ENCODE assay signal across 12 mouse cellular contexts in genomic region chr8:90441058-90441851, GRCm38 (mm10).
A peak's percentile ranks its signal among the peaks of the same experiment; 100 is the strongest.
DNase-seq lines count a peak whose midpoint lies in the region; ATAC-seq and TF ChIP-seq lines count a peak whose summit lies in the region.
"Had no signal": no experiment of that assay in that cellular context is flagged by ENCODE, and none has a peak within 500 bp of the region (broad histone marks: within the 10 kb centered on the region; RNA-seq: fewer than 3 reads in every experiment).

No protein-coding gene starts in this region.

- peak overlapping the region; percentile 82 for H3K27ac ChIP-seq in hindbrain, embryonic 12.5 days
- peak overlapping the region; percentile 71 for H3K27ac ChIP-seq in midbrain, embryonic 15.5 days
- H3K27ac ChIP-seq in layer of hippocampus, adult 2 months = no peak overlapping the region
- H3K27ac ChIP-seq: embryonic facial prominence, embryonic 12.5 days; liver, embryonic 15.5 days had no signal

- WGBS in hindbrain, embryonic 12.5 days = 27% methylated on average over 9 of the region's 9 CpGs
- WGBS in midbrain, embryonic 15.5 days = 22% methylated on average over 9 of the region's 9 CpGs

- H3K4me3 ChIP-seq in hindbrain, embryonic 12.5 days = no peak overlapping the region
- H3K4me3 ChIP-seq in midbrain, embryonic 15.5 days = no peak overlapping the region
- no peak overlapping the region for H3K4me3 ChIP-seq in layer of hippocampus, adult 2 months
- H3K4me3 ChIP-seq: embryonic facial prominence, embryonic 12.5 days; liver, embryonic 15.5 days had no signal

- no peaks in the 10 kb centered on the region; the same call in 1 of the 2 replicates for H3K27me3 ChIP-seq in hindbrain, embryonic 12.5 days
- no peaks in the 10 kb centered on the region for H3K27me3 ChIP-seq in midbrain, embryonic 15.5 days (replicated peaks)
- H3K27me3 ChIP-seq: CH12.LX; embryonic facial prominence, embryonic 12.5 days; liver, embryonic 15.5 days had no signal

- H3K9ac ChIP-seq in hindbrain, embryonic 12.5 days = no peak overlapping the region
- H3K9ac ChIP-seq in midbrain, embryonic 15.5 days = no peak overlapping the region
- H3K9ac ChIP-seq: embryonic facial prominence, embryonic 12.5 days; liver, embryonic 15.5 days had no signal

- no peaks in the 10 kb centered on the region for H3K36me3 ChIP-seq in hindbrain, embryonic 12.5 days
- H3K36me3 ChIP-seq in midbrain, embryonic 15.5 days (replicated peaks) = no peaks in the 10 kb centered on the region
- H3K36me3 ChIP-seq: embryonic facial prominence, embryonic 12.5 days; liver, embryonic 15.5 days had no signal

- TF ChIP-seq CTCF in layer of hippocampus, adult 2 months (conservative IDR thresholded peaks at IDR 0.05) = no peak

- ATAC-seq in hindbrain, embryonic 12.5 days (ENCODE audit: low FRiP score) = peak; percentile 90
- ATAC-seq in midbrain, embryonic 15.5 days (replicated peaks) = peak; percentile 45; the same call in 1 of the 2 replicates

- H3K4me2 ChIP-seq in hindbrain, embryonic 12.5 days (replicated peaks) = no peak overlapping the region
- H3K4me2 ChIP-seq in midbrain, embryonic 15.5 days = no peak overlapping the region
- H3K4me2 ChIP-seq: embryonic facial prominence, embryonic 12.5 days; liver, embryonic 15.5 days had no signal

- peak; percentile 69 for DNase-seq in embryo, embryonic 10 days (ENCODE audit: low spot score)
- peak; percentile 40 for DNase-seq in embryo, embryonic 9.5 days (ENCODE audit: extremely low spot score)
- DNase-seq in B cell, adult 2 months = no peak
- no peak for DNase-seq in cerebellum, adult 11-12 months
- no peak for DNase-seq in layer of hippocampus, adult 2 months (ENCODE audit: low spot score in 2 of 2)
- DNase-seq: adrenal gland, adult 8-10 months; left cerebral cortex, postnatal 4 days had no signal

- H3K4me1 ChIP-seq in hindbrain, embryonic 12.5 days = peaks cover 13% of the 10 kb centered on the region
- peaks cover 20% of the 10 kb centered on the region for H3K4me1 ChIP-seq in midbrain, embryonic 15.5 days
- H3K4me1 ChIP-seq: embryonic facial prominence, embryonic 12.5 days; liver, embryonic 15.5 days had no signal

- no peaks in the 10 kb centered on the region for H3K9me3 ChIP-seq in hindbrain, embryonic 12.5 days (replicated peaks)
- H3K9me3 ChIP-seq in midbrain, embryonic 15.5 days = no peaks in the 10 kb centered on the region
- H3K9me3 ChIP-seq: embryonic facial prominence, embryonic 12.5 days; liver, embryonic 15.5 days had no signal

Comparison
In these comparisons a context has a peak if more than half of its experiments do, and no peak if none do; other contexts are left out.
1. DNase-seq: peak in embryo, embryonic 10 days (single experiment) and embryo, embryonic 9.5 days (single experiment); none in B cell, adult 2 months (0 of 2), cerebellum, adult 11-12 months (single experiment) and layer of hippocampus, adult 2 months (0 of 2).